Mouse (Mus musculus): Measurements from ENCODE around the gene Zcchc2. TPM values are rescaled to one million over a fixed set of nuclear protein-coding genes. Genes with fewer than 3 reads are reported as not detected.

Gene Zcchc2
- polyA plus RNA-seq, 1 experiment from 2014 or later: 1.7 TPM

DNA sequence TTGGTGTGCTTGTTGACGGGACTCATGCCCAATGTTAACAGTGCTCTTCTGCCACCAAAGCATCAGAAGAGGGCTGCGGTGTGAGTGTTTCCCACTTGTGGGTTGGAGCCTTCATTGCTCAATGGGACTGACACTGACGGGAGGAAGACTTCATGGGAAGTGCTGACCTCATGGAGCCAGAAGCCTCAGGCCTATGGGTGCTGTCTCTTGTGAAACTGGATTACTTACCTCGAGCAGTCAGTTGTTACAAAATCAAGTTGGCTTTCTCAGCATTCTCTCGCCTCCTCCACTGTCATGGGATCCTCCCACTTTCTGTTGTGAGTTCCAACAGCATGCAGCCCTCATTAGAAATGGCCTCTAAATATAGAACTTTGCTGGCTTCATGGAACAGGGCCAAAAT is 25.0 kb upstream of the Zcchc2 start:
- H3K27me3 ChIP-seq: no peaks in the 10 kb centered on the region
- no peak overlapping the region for H3K4me2 ChIP-seq
- no peaks in the 10 kb centered on the region for H3K4me1 ChIP-seq
- H3K9ac ChIP-seq: no peak overlapping the region
- no peak overlapping the region for H3K27ac ChIP-seq
- H3K4me3 ChIP-seq: no peak overlapping the region
- no peaks in the 10 kb centered on the region for H3K36me3 ChIP-seq (ENCODE audit: poor library complexity, severe bottlenecking)
- H3K9me3 ChIP-seq (replicated peaks): no peaks in the 10 kb centered on the region
- WGBS: 88% methylated on average over 5 of the region's 5 CpGs
- ATAC-seq: no peak

DNA sequence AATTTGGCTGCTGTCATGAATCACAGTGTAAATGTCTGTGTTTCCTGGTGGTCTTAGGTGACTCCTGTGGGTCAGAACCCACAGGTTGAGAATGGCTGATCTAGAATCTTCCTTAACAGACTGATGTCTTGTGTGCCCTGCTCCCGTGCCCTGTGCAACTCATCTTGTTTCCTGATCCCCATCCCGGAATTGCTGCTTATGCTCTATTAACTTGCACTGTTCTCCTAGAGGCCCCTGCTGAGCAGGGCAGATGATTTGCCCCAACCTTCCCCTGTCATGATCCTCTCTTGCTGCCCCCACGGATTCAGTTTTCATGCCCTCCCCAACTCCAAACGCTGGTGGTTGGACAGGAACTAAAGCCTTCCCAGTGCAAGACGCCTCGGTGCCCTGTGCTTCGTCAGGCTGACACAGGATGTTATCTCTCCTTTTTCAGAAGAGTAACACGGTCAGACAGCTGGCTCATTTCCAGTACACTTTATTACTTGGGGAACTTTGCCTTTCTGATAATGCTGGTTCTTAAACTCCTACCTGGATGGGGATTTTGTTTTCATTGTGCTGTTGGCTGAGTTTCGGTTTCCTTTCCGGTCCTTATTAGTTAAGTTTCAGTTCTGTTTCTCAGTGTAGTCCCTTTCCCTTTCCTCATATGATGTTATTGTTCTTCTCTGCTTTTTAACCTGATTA is 18.6 kb upstream of the Zcchc2 start:
- WGBS: 81% methylated on average over 10 of the region's 10 CpGs
- ATAC-seq: no peak
- Histone ChIP-seq H3K9ac (no peak overlapping the region), H3K9me3 (replicated peaks) (no peaks in the 10 kb centered on the region), H3K27me3 (no peaks in the 10 kb centered on the region), H3K36me3 (ENCODE audit: poor library complexity, severe bottlenecking) (no peaks in the 10 kb centered on the region), H3K4me3 (no peak overlapping the region), H3K27ac (no peak overlapping the region), H3K4me2 (no peak overlapping the region), H3K4me1 (no peaks in the 10 kb centered on the region)

GRCm38 (mm10) chr1:105974023-105974422 is 16.2 kb upstream of the Zcchc2 start:
- no peaks in the 10 kb centered on the region for H3K36me3 ChIP-seq (ENCODE audit: poor library complexity, severe bottlenecking)
- H3K9me3 ChIP-seq (replicated peaks): no peaks in the 10 kb centered on the region
- no peak overlapping the region for H3K4me2 ChIP-seq
- no peak overlapping the region for H3K27ac ChIP-seq
- ATAC-seq: no peak
- H3K27me3 ChIP-seq: no peaks in the 10 kb centered on the region
- H3K4me3 ChIP-seq: no peak overlapping the region
- WGBS: 92% methylated on average over 2 of the region's 2 CpGs
- no peak overlapping the region for H3K9ac ChIP-seq
- H3K4me1 ChIP-seq: no peaks in the 10 kb centered on the region

- 95% methylated on average over 7 of the region's 7 CpGs for WGBS
- Histone ChIP-seq H3K4me1 (no peaks in the 10 kb centered on the region), H3K4me2 (no peak overlapping the region), H3K9ac (no peak overlapping the region), H3K9me3 (replicated peaks) (no peaks in the 10 kb centered on the region), H3K27me3 (no peaks in the 10 kb centered on the region), H3K4me3 (no peak overlapping the region), H3K36me3 (ENCODE audit: poor library complexity, severe bottlenecking) (no peaks in the 10 kb centered on the region), H3K27ac (no peak overlapping the region)
- no peak for ATAC-seq
These were observed 12.6 kb upstream of the Zcchc2 start for GRCm38 (mm10) chr1:105977446-105978094.

DNA sequence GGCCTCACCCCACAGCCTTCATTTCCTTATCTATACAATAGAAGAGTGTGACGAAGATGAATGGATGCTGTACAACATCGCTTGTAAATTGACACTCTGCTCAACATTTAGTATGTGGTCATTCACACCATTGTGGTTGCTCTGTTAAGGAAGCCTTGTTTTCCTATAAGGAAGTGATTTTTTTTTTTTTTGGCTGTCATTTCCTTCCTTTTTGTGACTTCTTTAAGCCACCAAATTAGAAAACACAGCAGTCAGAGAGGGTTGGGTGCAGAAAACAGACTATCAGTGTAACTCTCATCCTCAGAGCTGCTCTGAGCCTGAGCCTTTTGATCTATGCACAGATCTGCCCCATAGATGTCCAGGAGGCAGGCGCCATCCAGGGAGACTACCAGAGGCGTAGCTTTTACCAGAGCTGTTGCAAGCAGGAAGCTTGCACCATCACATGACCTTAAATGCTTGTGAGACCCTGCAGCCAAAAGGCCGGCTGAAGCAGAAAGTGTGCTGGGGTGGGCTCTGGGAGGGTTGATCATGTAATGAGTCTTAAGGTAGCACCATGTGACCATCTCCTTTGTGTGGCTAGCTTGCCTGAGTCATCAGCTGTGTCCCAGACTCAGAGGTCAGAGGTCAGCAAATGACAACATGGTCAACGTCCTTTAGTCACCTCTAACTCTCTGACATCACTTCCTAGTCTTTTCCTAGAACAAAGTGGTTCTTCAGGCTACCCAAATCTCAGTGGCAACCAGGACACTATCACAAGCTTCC is 9.2 kb upstream of the Zcchc2 start:
- ATAC-seq: no peak
- Histone ChIP-seq H3K4me1 (no peaks in the 10 kb centered on the region), H3K4me3 (no peak overlapping the region), H3K27me3 (no peaks in the 10 kb centered on the region), H3K9me3 (replicated peaks) (no peaks in the 10 kb centered on the region), H3K9ac (no peak overlapping the region), H3K27ac (no peak overlapping the region), H3K36me3 (ENCODE audit: poor library complexity, severe bottlenecking) (no peaks in the 10 kb centered on the region), H3K4me2 (no peak overlapping the region)
- WGBS: 75% methylated on average over 6 of the region's 6 CpGs

DNA sequence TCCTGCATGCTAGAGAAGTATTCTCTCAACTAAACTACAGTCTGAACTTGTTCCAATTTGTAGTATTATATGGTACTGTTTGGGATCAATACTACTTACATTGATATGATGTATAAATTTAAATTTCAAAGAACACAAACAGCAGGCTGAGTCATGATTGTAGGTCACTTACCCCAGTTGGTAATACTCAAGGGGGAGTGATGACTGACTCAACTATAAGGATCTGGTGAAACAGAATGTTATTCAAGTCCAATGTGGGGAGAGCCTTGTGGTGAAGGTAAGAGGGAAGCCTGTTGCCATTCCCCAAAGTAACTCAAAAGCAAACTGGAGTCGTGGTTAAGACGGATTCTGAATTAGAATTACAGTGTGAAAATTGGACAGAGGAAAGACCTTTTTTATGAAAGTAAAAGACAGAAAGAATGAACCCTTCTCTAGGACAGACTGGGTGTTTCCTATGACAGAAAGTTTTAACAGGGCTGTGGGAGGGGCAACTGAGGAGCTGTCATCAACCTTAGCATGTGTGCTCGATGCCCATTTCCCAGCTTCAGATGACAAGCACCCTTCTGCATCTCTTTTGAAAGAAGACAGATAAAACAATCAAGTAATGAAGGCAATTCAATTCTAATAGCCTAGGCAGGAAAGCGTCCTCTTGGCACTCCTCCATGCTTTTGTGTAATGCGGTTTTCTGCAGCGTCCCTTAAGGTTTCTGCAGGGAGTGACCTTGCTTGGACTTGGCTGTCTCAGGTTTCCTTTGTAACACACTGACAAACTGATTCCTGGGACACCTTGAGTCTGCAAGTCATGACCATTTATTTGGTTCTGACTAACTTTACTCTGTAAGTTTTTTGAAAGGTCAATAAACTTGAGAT is 7.5 kb upstream of the Zcchc2 start:
- H3K9me3 ChIP-seq (replicated peaks): no peaks in the 10 kb centered on the region
- no peaks in the 10 kb centered on the region for H3K4me1 ChIP-seq
- H3K27me3 ChIP-seq: no peaks in the 10 kb centered on the region
- 78% methylated on average over 6 of the region's 6 CpGs for WGBS
- H3K4me2 ChIP-seq: no peak overlapping the region
- no peaks in the 10 kb centered on the region for H3K36me3 ChIP-seq (ENCODE audit: poor library complexity, severe bottlenecking)
- H3K9ac ChIP-seq: no peak overlapping the region
- ATAC-seq: no peak
- H3K4me3 ChIP-seq: no peak overlapping the region
- H3K27ac ChIP-seq: no peak overlapping the region

DNA sequence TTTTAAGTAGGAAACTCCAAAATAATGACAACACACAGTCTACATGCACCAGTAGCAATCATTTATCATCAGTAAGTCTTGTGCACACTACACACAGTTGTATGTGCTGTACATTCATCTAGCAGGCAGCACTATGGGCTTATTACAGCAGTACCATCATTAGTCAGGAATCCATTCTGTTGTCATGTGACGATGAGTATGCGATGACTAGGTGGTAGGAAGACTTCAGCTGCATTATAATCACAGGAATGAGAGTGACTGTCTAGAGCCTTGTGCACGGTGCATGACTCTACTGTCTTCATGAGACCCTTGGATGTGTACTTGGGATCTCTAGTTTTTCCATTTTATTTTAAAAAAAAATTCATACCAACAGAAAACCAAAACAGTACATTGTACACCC is 6.0 kb upstream of the Zcchc2 start:
- H3K27me3 ChIP-seq: no peaks in the 10 kb centered on the region
- WGBS: 97% methylated on average over 3 of the region's 3 CpGs

DNA sequence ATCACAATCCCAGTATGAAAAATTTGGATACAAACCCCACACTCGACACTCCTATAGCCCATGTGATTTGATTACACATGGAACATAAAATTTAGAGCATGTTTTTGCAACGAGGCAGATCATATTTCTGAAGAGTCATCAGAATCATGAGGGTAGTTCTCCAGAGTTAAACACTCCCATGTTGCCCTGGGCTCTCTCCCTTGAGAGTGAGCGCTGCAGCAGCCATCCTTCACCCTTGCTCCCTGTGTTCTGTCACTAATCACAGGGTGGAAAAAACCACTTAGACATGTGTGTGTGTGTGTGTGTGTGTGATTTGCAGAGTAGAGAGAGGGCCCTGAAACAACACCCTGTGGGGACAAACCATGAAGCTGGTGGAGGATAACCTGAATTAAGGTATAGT is 2.0 kb upstream of the Zcchc2 start:
- no peak overlapping the region for H3K27ac ChIP-seq
- no peaks in the 10 kb centered on the region for H3K27me3 ChIP-seq
- no peak overlapping the region for H3K4me2 ChIP-seq
- H3K4me1 ChIP-seq: peaks cover 21% of the 10 kb centered on the region
- H3K36me3 ChIP-seq (ENCODE audit: poor library complexity, severe bottlenecking): no peaks in the 10 kb centered on the region
- no peaks in the 10 kb centered on the region for H3K9me3 ChIP-seq (replicated peaks)
- 87% methylated on average over 3 of the region's 3 CpGs for WGBS
- H3K4me3 ChIP-seq: no peak overlapping the region
- no peak for ATAC-seq
- no peak overlapping the region for H3K9ac ChIP-seq

More for the DNA sequence above, 6.0 kb upstream of the Zcchc2 start:
- ATAC-seq: no peak
- H3K9ac ChIP-seq: no peak overlapping the region
- H3K4me2 ChIP-seq: no peak overlapping the region
- H3K9me3 ChIP-seq (replicated peaks): no peaks in the 10 kb centered on the region
- H3K4me1 ChIP-seq: no peaks in the 10 kb centered on the region
- no peak overlapping the region for H3K4me3 ChIP-seq
- H3K36me3 ChIP-seq (ENCODE audit: poor library complexity, severe bottlenecking): no peaks in the 10 kb centered on the region
- H3K27ac ChIP-seq: no peak overlapping the region

DNA sequence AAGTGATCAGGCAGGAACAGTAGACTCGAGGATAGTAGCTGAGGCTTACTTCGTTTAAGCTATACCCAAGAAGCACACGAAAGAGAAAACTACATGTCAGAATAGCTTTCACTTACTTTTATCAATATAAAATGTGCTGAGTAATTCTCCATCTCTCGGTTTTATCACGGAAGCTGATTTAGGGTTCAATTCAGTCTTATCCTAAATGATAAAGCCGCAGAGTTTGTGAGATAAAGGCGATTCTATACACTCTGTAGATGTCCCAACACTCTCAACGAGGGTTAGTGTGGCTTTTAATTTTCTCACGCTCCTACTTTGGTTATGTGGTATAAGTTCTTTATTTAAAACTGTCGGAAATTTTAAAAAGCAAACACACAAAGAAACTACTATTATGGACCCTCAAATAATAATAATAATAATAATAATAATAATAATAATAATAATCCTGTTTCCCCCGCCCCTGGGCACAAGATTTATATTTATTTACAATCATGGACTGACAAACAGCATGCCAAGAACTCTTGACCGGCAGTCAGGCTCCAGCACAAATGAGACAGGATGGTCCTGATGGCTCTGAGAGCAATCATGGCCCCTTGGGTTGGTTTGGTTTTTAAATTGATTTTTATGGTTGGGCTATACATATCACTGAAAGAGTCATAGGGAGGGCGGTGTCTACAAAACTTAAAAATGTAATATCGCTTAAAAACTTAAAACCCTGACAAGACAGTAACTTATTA is 1.1 kb upstream of the Zcchc2 start:
- ATAC-seq: no peak
- Histone ChIP-seq H3K9ac (no peak overlapping the region), H3K4me2 (peak overlapping the region; percentile 100)

GRCm38 (mm10) chr1:105989640-105989984 is 594 bp upstream of the Zcchc2 start:
- Histone ChIP-seq H3K4me2 (peak overlapping the region; percentile 100), H3K27me3 (no peaks in the 10 kb centered on the region), H3K27ac (no peak overlapping the region), H3K9ac (peak overlapping the region; percentile 65), H3K4me3 (peak overlapping the region; percentile 78), H3K9me3 (replicated peaks) (no peaks in the 10 kb centered on the region), H3K4me1 (peaks cover 25% of the 10 kb centered on the region), H3K36me3 (ENCODE audit: poor library complexity, severe bottlenecking) (no peaks in the 10 kb centered on the region)
- 2% methylated on average over 13 of the region's 13 CpGs for WGBS
- peak; percentile 22 for ATAC-seq

More for the DNA sequence above, 1.1 kb upstream of the Zcchc2 start:
- no peaks in the 10 kb centered on the region for H3K36me3 ChIP-seq (ENCODE audit: poor library complexity, severe bottlenecking)
- no peak overlapping the region for H3K27ac ChIP-seq
- no peaks in the 10 kb centered on the region for H3K9me3 ChIP-seq (replicated peaks)
- H3K4me3 ChIP-seq: peak overlapping the region; percentile 78
- no peaks in the 10 kb centered on the region for H3K27me3 ChIP-seq
- peaks cover 25% of the 10 kb centered on the region for H3K4me1 ChIP-seq
- 73% methylated on average over 14 of the region's 14 CpGs for WGBS

All from forebrain, embryonic 13.5 days (tissue).